Comparison of ENCODE assay signal across 1 mouse cellular context in genomic region chr4:134733371-134733770, GRCm38 (mm10).
TF ChIP-seq lines count a peak whose summit lies in the region.

No protein-coding gene starts in this region.

TF ChIP-seq in CH12.LX, 34 proteins besides CTCF, POLR2A, EP300 and RAD21:
- no peak for TF ChIP-seq ZNF384 (IDR thresholded peaks at IDR 0.05; ENCODE audit: low read depth, low read length)
- TF ChIP-seq MYC (IDR thresholded peaks at IDR 0.05; ENCODE audit: low read depth, low read length), result no peak
- TF ChIP-seq ZKSCAN1 (IDR thresholded peaks at IDR 0.05; ENCODE audit: borderline replicate concordance, low read depth, low read length), result no peak
- TF ChIP-seq IRF4 (IDR thresholded peaks at IDR 0.05; ENCODE audit: low read depth, low read length), result no peak
- TF ChIP-seq TBP (conservative IDR thresholded peaks at IDR 0.05; ENCODE audit: low read depth, low read length), result no peak
- no peak for TF ChIP-seq CHD1 (IDR thresholded peaks at IDR 0.05; ENCODE audit: low read depth, low read length)
- no peak for TF ChIP-seq ZMIZ1 (IDR thresholded peaks at IDR 0.05; ENCODE audit: low read depth, low read length)
- TF ChIP-seq GABPA (IDR thresholded peaks at IDR 0.05; ENCODE audit: insufficient replicate concordance, low read depth, low read length), result no peak
- no peak for TF ChIP-seq SIN3A (IDR thresholded peaks at IDR 0.05; ENCODE audit: low read length)
- no peak for TF ChIP-seq ELF1 (IDR thresholded peaks at IDR 0.05; ENCODE audit: low read depth, low read length)
- no peak for TF ChIP-seq RCOR1 (conservative IDR thresholded peaks at IDR 0.05; ENCODE audit: low read depth, low read length)
- TF ChIP-seq MEF2A (IDR thresholded peaks at IDR 0.05; ENCODE audit: borderline replicate concordance, low read depth, low read length), result no peak
- TF ChIP-seq MXI1 (IDR thresholded peaks at IDR 0.05; ENCODE audit: low read depth, low read length), result no peak
